Mouse (Mus musculus) c-Kit-positive CD71-positive TER-119-positive erythroid progenitor cells, embryonic 14.5 days (primary cell): ENCODE measurements around the gene Gm20479.

Source experiments
- DNase-seq: peaks from one replicate; pipeline ENCODE4 v3.0.0-alpha.2; 2013; ENCODE audit warnings: low spot score

The Gm20479 gene

GRCm38 (mm10) chr7:27367976-27368375 is 10.8 kb upstream of the Gm20479 start:
- DNase-seq, result no peak

DNA sequence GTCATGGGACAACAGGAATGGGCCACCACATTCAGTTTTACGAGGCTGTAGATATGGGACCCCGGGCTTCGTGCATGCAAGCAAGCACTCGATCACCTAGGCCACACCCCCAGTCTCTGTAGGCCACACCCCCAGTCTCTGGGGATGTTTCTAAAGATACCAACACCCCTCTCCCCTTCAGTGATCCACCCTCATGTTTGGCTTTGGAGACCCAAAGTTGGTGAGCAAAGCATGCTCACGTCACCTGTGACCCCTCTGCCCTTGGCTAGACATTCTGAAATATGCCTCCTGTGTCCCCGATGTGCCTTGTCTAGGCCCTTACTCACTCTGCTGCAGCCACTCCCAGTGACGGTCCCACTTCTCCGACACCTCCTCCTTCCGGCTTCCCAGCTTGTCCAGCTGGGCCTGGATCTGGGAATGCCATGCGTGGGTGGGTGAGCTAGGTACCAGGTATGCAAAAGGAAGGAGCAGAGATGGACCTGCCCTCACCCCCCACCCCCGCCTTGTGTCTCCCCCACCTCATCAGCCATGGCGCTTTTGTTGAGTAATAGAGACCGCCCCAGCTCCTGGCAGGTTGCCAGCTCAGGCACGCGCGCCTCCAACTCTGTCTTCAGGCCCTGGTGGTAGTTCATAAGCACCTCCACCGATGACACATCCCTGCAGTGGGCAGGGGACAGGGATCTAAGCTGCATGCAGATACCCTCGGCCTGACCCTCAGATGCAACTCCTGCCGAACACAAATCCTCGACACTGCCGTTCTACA is 9.0 kb upstream of the Gm20479 start:
- DNase-seq, result no peak

- no peak for DNase-seq
These were observed 7.2 kb upstream of the Gm20479 start for GRCm38 (mm10) chr7:27364379-27364778.

DNA sequence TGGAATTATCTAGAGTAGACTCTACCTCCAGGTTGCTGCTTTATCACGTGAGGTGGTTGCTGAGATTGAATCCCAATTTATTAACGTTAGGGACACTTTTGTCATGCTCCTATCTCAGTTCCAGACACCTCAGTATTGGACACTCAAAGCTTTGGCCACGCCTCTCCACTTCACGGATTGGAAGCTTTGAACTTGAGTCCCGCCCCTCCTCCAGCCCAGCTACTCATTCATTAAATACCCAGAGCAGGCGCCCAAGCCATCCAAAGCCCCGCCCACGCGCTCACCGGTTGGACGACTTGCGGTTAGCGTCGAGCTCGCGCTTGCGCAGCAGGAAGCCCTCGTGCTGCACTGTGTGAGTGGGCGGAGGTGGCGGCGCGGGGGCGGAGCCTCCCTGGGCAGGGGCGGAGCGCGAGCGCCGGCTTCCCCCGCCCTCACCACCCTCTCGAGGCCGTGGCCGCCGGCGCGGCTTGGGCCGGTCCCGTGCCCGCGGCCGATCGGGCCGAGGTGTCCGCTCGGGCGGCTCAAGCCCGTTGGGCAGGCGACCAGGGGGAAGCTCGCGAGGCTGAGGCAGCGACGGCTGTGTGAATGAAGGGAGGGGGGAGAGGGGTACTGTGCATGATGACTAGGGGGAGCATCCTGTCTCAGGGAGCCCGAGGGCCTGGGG is 4.2 kb upstream of the Gm20479 start:
- peak; percentile 98 for DNase-seq

- no peak for DNase-seq
These were observed 3.5 kb upstream of the Gm20479 start for GRCm38 (mm10) chr7:27360749-27361148.

GRCm38 (mm10) chr7:27359706-27360358 is 2.6 kb upstream of the Gm20479 start:
- no peak for DNase-seq

DNA sequence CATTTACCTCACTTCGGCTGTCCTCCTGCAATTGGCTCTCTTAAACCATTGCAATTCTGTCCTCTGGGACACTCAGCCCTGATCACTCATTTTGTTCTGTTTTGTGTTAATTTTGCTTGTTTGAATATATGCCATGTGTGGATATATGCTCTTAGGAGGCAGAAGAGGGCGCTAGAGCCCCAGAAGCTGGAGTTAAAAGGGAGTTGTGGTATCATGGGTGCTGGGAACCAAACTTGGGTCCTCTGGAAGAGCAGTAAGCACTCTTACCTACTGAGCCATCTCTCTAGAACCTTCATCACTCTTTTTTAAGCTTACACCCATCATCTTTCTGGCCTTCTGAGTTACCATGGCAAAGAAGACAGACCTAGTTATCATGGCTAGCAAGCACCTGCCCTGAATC is 1.9 kb upstream of the Gm20479 start:
- DNase-seq, result no peak

DNA sequence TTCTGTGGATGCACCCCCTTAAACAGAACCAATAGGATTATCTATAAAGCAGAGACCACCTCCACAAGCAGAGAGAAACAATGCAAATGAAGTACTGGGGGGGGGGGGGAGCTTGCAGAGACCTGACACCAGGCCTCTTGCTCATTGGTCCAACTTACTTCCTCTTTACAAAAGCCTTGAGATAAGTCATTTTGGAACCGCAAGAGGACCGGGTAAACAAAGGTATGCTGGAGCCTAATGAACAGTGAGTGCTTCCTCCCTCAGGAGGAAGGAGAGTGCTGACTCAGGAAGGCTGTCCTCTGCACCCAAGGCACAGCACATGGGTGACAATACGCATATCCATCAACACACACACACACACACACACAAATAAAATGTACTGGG is 368 bp upstream of the Gm20479 start:
- DNase-seq, result no peak

GRCm38 (mm10) chr7:27356248-27356647 is 971 bp downstream of the Gm20479 start:
- DNase-seq, result no peak

DNA sequence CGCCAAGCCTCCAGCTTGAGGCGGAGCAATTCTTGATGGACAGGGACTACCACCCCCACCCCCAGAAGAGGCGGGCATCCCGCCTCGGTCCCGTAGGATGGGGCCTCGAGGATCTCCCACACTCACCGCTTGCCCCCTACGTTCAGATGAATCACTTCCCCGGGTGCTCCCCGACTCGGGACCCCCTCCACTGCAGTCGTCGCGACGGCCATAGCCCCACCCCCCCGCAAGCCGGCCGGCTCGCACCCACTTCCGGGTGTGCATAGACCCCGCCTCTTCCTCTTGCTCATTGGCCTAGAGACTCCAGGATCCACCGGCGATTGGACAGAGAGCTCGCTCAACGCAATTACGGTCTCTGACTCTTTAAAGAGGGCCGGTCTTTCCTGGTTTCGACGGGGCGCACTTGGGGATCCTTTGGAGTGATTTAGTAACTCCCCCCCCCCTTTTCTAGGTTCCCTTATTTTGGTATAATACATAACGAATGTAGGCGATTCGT is 1.4 kb downstream of the Gm20479 start, which contains the start of gene Shkbp1:
Shkbp1 (minus strand) TSS at position 275 of the 496 bp plus-strand sequence.
- DNase-seq, result peak; percentile 90

DNA sequence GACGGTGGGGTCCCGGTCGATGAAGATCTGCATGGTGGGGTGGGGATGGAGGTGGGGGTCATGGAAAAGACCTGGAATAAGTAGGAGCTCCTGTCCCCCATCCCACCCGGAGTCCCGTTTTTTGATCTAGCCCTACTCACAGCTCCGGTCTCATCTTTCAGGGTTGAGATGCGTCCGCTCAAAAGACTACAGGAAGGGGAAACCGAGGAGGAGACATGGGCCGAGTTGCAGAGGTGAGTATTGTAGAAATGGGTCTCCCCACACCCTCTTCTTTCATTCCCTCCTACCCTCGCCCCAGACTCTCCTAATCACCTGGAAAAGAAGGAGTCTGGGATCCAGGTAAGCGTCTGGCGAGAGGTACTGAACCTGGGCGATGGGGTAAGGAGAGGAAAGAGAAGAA is 2.0 kb downstream of the Gm20479 start:
- DNase-seq, result no peak

GRCm38 (mm10) chr7:27354783-27355182 is 2.4 kb downstream of the Gm20479 start:
- DNase-seq, result peak; percentile 67

DNA sequence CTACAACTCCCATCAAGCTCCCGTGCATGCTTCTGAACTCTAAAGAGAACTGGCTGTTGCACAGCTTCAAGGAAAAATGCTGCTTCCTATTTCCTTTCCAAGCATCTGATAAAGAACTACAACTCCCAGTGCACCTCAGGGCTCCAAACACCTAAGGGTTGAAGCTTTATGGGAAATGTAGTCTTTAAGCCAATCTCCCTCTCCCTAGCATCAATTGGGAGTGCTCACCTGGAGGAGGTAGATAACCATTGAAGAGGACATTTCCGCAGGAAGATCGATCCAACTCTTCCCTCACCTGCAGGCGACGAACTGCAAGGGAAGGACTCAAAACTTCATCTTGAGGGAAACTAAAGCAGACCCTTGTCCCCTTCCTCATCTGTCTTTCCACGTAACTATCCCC is 3.1 kb downstream of the Gm20479 start:
- no peak for DNase-seq

DNA sequence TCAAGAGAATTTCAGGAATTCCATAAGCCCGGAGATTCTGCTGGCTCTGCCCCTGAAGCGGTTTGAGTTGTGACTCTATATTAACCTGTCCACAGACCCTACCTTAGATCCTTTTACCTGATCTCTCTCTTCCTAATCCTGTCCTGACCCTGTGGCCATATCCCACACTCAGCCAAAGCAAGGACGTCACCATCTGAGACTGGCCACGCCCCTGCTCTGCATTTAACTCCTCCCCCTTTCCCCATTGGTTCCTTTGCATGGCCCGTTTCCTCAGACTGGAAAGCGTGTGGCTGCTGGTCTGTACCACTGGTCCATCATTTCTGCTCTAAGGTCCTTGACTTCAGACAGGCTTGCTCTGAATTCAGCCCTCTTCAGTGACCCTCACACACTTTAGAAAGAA is 11.8 kb downstream of the Gm20479 start:
- no peak for DNase-seq

GRCm38 (mm10) chr7:27342595-27342994 is 14.6 kb downstream of the Gm20479 start:
- DNase-seq, result no peak

GRCm38 (mm10) chr7:27339519-27339918 is 17.7 kb downstream of the Gm20479 start:
- no peak for DNase-seq

DNA sequence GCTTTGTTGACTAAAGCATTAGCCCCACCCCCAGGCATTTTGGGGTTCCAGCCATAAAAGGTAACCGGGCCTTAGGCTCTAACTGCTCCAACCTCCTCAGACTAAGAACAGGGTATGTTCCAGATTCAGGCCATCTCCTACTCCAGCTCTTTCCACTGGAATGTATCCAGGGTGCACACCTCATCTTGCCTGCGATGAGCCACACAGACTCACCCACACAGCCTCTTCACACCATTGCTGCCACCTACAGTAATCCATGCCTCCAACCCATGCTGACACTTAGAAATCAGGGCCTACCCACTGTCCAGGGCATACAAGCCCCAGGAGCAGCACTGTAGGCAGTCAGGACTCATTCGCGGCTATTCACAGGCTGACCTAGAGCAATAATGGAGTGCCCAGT is 18.1 kb downstream of the Gm20479 start:
- no peak for DNase-seq

GRCm38 (mm10) chr7:27337175-27337853 is 19.9 kb downstream of the Gm20479 start, which contains the start of gene Ltbp4:
Gene Ltbp4, minus strand, starts transcription at chr7:27337692.
- no peak for DNase-seq

GRCm38 (mm10) chr7:27335928-27336823 is 21.0 kb downstream of the Gm20479 start:
- DNase-seq, result peak; percentile 83

DNA sequence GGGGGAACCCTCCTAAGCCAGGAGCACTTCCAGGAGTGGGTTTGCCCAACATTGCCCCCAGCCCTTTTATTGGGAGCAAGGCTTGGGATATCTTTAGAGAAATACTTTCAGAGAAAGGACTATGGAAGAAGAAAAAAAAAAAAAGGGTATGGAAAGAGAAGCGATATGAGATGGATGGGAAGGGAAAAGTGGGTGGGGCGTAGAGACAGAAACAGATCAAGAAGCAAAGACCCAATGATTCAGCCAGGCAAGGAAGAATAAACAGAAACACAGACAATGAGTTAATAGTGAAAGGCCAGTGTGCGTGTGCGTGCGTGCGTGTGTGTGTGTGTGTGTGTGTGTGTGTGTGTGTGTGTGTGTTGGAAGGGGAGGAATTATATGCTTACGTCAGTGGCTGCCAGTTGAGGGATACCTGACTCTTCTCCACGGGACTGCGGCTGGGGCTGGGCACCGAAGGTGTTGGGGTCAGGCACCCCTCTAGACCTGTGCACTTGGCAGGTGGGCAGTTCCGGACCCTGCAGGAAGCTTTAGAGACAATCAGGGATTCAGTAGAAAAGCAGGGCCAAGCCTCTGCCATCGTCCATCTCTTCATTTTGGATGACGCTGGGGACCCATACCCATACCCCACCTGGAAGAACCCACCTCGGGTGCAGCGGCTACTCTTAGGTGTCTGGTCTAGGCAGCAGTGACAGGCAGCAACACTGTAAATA is 22.1 kb downstream of the Gm20479 start:
- DNase-seq, result no peak
